Mouse (Mus musculus) kidney, postnatal 36 days (tissue): ENCODE data around the gene Hist1h4a.

Source experiments
- DNase-seq, 2 experiments: peaks; one replicate each; pipeline ENCODE4 v3.0.0; 2021 to 2022; ENCODE audit warnings: mixed read lengths in 2 of 2

The Hist1h4a gene

DNA sequence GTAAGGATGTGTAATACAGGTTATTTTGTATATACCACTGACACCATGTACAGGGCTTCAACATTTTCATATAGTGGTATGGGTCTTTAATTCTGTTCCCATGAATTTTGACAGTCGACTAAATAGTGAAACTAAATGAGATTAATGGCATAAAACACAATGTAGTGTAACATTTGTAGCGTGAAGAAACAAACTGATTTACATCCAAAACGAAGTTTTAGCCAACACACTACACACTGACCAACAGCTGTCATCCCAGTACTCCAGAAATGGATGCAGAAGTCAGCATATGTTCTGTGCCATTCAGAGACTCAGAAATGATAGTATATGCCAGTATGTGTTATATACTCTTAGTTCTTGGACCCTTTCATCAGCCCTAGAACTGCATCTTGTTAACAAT lies 3.1 kb downstream of the Hist1h4a start:
- no peak for DNase-seq

DNA sequence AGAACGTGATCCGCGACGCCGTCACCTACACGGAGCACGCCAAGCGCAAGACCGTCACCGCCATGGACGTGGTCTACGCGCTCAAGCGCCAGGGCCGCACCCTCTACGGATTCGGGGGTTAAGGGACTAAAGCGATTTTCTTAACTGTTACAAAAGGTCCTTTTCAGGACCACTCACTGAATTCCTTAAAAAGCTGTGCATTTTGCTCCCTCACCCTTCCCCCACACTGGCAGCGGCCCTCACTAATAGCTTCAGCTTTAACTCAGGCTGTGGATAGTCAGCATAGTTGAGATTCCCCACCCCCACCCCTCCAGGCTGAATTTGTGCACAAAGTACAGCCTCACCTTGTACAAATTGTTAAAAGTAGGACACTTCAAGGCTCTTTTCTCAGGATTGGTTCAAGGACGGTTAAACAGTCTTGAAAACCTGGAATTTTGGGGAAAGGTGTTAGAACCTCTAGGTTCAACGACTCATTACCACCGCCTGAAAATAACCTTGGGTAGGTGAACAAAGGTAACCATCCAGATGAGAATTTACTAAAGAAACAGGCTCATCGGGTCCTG lies 3.7 kb downstream of the Hist1h4a start:
- DNase-seq = peak in 1 of 2 experiments; percentile 30

DNA sequence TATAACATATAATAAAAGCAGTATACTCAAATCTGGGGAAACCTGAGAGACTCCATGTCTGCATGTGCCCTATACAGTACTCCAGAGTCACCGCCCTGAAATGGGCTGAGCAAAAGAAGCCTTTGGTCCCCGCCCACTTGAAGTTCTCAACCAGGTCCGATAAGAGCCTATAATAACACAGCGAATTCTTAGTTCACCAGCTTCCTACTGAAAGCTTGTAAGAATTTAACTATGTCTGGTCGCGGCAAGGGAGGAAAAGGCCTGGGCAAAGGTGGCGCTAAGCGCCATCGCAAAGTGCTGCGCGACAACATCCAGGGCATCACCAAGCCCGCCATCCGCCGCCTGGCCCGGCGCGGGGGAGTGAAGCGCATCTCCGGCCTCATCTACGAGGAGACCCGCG lies 4.2 kb downstream of the Hist1h4a start, which contains the start of gene Hist1h4b:
TSS of gene Hist1h4b (plus strand) at position 224 of the 400 bp plus-strand sequence.
- peak; percentile 92 to 94 for DNase-seq

DNA sequence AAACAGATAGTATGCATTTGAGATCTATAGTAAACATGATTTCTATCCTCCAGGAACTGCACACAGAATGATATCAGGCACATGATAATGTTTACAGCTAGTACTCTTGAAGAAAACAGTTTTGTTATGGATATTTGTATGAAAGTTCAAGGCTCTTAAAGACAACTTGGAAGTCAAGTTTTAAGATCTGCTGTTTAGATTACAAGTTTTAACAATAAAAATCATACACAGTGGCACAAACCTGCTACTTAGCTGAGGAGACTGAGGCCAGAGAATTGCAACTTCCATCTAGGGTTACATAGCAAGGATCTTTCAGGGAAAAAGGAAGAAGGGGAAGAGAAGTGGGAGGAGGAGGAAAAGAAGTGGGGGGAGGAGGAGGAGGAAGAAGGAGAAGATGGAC lies 6.0 kb downstream of the Hist1h4a start:
- DNase-seq = no peak

DNA sequence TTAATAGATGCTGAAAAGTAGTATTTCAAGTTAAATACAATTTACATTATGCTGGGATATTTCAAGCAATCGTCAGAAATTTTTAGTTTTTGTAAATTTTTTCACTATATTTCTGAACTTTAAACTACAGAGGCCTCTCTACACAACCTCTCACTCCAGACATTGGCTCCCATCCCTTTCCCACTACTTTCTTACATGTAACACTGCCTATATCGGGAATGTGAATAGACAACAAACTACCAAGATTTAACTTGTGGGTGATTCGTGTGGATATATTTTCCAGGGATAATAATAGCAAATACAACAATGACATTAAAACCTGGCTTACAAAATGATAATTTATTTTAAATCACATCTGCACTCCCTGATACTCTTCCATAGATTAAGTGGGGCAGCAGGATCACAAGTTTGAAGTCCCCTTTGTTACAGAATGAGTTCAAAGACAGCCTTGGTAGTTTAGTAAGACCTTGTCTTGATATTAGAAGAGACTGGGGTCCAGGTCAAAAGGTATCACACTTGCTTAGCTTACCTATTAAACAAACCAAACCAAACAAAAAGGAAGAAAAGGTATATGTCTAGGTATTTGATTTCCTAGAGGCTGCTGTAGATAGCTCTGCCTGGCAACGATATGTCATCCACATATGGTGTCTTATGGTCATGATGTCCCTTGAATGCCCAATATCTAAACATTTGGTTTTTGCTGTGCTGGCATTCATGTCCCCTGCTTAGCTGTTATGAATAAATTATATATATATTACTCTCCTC lies 7.5 kb downstream of the Hist1h4a start:
- DNase-seq = no peak

DNA sequence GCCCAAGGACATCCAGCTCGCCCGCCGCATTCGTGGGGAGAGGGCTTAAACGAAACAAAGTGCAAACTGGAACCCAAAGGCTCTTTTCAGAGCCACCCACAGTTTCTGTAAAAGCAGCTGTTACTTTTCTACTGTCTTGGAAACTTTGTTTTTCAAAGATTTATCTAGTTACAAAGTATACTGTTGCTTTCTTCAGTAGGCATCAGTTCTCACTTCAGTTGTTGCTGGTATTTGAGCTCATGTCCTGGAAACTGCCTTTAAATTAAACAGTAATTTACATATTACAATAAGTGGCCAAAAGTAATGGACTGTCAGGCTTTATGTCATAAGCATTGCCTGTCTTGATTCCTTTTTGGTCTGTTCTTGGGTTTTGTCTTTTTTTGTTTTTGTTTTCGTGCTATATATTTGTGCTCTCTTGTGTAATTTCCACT lies 8.3 kb downstream of the Hist1h4a start:
- DNase-seq = no peak

DNA sequence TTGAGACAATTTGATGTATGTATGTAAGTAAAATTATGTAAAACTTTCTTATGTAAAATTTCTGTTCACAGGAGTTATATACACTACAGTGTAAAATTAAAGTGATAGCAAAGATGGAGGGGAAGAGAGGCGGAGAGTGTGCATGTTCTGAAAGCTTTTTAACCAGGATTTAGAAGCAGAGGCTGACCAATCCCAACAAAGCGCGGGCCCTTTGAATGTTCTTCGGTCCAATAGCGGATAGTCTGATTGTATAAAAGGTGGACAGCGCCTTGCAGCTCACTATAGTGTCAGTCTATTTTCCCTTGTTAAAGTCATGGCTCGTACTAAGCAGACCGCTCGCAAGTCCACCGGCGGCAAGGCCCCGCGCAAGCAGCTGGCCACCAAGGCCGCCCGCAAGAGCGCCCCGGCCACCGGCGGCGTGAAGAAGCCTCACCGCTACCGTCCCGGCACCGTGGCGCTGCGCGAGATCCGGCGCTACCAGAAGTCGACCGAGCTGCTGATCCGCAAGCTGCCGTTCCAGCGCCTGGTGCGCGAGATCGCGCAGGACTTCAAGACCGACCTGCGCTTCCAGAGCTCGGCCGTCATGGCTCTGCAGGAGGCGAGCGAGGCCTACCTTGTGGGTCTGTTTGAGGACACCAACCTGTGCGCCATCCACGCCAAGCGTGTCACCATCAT lies 8.8 kb downstream of the Hist1h4a start, which contains the start of gene Hist1h3b:
TSS of gene Hist1h3b (plus strand) at position 201 of the 675 bp plus-strand sequence.
- DNase-seq = peak; percentile 88 to 94

DNA sequence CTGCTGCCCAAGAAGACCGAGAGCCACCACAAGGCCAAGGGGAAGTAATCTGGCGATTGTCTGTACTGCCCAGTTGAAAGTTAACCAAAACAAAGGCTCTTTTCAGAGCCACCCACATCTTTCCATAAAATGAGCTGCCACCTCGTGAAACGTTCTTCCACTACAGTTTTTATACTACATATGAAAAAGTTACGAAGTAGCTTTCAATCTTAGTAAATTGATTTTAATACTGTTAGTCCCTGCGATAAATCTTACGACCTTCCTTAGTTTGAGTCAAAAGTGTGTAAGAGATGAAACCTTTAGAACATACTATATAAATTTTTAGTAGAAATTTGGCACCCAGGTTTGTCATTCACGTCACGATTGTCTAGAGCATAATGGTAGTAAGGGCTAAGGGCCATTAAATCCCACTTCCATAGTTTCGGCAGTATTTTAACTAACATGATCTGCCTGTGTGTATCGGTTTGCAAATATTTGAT lies 9.5 kb downstream of the Hist1h4a start:
- DNase-seq = no peak

DNA sequence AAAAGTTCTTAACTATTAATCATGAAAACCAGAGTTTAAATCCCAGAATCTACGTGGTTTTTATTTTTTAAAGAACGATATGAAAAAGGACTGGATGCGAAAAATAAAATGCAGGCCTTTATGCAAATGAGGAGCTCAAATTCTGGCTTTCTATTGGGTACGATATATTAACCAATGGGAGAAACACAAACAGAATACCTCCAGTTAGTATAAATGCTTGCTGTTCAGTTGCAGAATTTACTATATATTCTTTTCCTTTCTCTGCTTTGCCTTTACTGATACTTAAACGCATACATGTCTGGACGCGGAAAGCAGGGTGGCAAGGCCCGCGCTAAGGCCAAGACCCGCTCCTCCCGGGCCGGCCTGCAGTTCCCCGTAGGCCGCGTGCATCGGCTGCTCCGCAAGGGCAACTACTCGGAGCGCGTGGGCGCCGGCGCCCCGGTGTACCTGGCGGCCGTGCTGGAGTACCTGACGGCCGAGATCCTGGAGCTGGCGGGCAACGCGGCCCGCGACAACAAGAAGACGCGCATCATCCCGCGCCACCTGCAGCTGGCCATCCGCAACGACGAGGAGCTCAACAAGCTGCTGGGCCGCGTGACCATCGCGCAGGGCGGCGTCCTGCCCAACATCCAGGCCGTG lies 10.1 kb downstream of the Hist1h4a start, which contains the start of gene Hist1h2ab:
TSS of gene Hist1h2ab (plus strand) at position 288 of the 639 bp plus-strand sequence.
- peak in 1 of 2 experiments; percentile 44 for DNase-seq

DNA sequence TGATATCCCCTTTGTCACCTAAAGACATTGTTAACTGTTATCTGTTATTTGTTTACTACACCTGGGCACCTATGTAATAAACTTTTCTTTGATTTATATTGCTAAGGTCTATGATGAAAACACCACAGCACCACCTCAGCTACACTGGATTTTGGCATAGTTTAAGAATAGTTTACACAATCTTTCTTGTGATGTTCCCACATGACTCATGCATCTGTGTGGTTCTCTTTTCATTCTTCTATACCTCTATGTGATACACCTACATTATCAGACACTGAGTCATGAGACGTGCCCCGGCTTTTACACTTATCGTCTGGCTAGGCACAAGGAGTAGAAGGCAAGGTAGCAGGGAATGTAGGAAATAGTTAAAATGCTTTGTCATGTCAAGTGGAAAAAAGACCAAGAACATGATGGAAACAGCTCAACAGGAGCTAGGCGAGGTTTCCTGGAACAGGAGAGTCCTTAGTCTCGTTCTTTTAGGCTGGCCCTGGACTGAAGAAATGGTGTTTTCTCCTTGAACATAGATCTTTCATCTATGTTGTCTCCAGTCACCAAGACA lies 11.4 kb downstream of the Hist1h4a start:
- no peak for DNase-seq

DNA sequence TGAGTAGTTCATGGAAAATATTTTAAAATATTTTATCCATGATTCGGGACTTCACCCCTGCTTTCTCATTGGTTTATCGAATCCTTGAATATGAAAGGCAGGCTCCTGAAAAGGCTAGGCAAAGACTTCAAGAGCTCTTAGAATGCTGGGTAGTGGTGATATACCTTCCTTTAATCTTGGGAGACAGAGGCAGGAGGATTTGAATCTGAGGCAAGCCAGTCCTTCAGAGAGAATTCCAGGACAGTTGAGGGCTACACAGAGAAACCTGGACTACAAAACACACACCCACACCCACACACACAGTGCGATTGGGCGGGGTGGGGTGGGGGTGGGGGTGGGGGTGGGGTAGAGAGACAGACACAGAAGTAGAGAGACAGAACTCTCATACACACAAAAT lies 13.1 kb downstream of the Hist1h4a start:
- DNase-seq = no peak

DNA sequence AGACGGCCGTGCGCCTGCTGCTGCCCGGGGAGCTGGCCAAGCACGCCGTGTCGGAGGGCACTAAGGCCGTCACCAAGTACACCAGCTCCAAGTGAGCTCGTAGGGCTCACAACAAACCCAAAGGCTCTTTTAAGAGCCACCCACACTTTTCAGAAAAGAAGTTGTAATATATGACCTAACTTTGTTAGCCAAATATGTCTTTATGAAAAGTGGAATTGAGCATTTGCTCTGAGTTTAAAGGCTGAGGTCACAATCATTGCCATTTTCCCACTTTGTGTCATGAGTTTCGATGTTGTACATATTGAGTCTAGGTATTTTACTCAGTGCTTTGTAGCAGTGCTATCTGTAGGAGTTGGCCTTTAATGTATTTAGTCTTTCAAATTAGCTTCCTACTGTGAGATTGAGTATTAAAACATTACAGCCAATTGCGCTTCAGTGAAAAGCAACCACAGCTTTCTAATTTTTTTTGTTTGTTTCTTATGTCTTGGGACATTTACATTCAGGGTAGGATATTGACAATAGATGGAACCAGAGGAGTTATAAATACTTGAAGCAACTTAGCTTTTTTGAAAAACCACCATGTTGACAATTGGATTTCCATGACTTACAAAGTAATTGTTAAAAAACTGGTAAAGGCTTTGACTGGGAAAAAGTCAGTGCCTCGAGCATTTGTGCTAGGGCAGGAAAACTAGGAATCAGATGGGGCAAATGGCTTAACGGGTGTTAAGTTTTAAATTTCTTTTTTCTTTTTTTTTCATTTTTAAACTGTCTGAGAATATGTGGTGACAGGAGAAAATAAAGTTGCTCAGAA lies 13.7 kb downstream of the Hist1h4a start:
- DNase-seq = no peak

DNA sequence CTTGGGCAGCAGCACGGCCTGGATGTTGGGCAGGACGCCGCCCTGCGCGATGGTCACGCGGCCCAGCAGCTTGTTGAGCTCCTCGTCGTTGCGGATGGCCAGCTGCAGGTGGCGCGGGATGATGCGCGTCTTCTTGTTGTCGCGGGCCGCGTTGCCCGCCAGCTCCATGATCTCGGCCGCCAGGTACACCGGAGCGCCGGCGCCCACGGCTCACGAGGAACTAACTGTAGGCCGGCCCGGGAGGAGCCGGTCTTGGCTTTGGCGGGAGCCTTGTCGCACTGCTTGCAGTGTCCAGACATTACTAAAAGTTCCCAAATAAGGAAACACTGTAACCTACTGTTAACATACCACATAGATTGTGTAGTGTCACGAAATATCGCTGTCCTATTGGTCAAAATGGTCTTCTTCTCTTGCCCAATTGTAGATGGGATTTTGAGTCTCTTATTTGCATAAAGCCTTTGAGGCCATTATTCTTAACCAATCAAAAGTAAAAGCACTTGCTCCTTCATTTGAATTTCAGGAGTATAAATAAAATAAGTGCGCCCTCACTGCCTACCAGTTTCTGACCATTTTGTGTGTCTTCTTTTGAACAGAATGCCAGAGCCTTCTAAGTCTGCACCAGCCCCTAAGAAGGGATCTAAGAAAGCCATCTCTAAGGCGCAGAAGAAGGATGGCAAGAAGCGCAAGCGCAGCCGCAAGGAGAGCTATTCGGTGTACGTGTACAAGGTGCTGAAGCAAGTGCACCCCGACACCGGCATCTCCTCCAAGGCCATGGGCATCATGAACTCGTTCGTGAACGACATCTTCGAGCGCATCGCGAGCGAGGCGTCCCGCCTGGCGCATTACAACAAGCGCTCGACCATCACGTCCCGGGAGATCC lies 14.6 kb downstream of the Hist1h4a start, which contains the start of gene Hist1h2bb:
TSS of gene Hist1h2bb (plus strand) at position 534 of the 880 bp plus-strand sequence.
- peak; percentile 61 to 88 for DNase-seq

DNA sequence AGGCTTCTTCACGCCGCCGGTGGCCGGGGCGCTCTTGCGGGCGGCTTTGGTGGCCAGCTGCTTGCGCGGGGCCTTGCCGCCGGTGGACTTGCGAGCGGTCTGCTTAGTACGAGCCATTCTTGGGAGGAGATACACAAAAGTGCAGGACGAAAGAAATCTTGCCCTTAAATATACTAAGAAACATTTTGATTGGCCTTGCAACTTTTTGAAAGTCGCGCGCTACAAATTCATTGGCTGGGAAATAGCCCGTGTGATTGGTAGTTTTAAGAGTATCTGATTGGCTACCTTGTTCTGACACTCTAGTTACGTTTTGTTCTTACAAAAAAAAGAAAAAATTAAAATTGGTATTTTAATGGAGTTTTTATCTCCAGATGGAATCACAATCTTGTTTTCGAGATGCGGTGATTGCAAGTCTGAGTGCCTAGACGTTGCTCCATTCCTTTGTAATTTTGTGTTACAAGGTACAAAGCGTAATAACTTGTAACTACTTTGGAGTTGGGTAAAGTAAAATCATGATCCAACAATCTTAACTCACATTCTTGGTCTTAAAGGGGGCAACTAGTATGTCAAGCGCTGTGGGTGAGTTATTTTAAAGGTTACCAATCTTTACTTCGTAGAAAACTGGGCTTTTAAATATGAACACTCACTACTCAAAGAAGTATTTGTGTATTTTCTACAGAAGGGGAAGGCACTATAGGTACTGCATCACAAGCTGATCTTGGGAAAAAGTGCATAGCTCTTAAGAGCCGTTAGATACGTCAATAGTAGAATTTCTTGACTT lies 15.5 kb downstream of the Hist1h4a start, which contains the start of gene Hist1h3c:
TSS of gene Hist1h3c (minus strand) at position 222 of the 781 bp plus-strand sequence.
- peak; percentile 87 to 92 for DNase-seq

DNA sequence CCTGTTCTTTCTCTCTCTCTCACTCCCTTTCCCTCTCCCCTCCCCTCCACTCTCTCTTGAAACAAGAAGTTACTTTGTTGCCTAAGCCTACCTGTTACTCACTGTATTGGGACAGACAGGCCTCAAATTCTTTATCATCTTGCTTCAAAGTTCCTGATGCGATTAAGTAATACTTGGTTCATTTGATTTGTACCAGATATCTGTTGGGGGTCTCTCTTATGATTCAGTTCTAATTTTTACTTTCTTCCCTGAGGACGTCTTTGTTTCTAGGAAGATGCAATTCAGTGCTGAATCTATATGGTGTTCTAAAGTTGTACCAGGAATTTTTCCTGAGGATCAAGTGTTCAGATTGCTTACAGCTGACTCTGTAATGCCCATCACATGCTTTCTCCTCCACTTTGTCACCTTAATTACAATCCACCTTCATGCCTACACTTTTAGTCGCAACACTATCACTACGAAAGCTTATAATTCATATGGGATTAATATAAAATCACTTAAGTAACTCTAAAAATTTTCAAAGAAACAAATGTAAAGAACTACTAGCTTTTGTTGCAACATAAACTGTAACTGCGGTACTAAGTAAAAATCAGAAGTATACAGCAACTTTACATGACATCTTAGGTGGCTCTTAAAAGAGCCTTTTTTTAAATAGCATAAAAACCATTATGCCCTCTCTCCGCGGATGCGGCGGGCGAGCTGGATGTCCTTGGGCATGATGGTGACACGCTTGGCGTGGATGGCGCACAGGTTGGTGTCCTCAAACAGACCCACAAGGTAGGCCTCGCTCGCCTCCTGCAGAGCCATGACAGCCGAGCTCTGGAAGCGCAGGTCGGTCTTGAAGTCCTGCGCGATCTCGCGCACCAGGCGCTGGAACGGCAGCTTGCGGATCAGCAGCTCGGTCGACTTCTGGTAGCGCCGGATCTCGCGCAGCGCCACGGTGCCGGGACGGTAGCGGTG lies 16.3 kb downstream of the Hist1h4a start:
- DNase-seq = no peak

DNA sequence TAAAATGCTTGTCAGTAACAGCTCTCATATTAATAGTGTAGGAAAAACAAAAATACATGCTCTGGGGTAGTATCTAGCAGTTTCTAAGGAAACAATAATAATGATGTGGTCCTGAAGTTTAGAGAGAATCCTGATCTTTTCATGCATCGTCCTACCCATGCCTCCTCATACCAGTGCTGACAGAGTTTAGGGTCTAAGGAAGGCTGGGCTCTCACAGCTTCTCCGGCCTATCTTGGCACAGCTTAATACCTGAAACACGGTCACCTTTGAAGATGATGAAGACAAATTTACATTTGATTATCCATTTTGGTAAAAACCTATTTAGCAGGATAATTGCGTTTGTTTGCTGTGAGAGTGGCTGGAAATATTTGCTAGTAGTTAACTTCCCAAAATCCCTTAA lies 17.1 kb downstream of the Hist1h4a start:
- DNase-seq = no peak

DNA sequence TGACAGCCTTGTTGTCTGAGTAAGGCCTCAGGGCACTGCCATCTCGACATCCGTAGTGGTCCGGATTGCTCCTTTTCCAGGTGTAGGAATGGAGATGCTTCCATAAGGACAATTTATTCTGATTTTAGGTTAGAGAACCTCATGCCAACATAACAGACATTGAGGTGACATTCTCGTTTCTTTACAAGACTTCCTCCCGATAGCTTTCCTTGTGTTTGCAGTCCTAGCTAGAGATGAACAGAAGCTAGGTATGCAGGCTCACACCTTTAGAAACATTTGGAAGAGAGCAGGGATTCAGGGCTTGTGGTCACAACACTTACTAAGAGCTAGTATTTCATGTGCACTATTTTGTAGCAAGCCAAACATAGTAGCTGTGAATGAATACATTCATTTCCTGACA lies 17.8 kb downstream of the Hist1h4a start:
- no peak for DNase-seq

DNA sequence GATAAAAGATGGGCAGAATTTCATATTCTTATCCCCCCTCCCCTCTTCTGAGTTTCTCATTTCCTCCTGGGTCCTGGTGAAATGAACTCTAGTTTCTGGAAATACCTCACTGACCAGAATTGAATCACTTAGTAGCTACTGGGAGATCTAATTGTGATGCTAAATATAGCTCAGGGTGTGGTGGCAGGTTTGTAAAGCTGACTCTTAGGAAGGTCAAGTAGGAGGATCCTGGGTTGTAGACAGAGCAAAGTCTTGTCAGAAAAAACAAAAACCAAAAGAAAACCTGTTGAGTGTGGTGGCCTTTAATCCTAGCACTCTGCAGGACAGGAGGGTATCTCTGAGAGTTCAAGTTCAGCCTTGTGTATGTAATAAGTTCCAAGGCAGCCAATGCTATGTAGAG lies 19.0 kb downstream of the Hist1h4a start:
- no peak for DNase-seq
